ENCODE assay signal across 10 mouse cellular contexts in the genomic region with DNA sequence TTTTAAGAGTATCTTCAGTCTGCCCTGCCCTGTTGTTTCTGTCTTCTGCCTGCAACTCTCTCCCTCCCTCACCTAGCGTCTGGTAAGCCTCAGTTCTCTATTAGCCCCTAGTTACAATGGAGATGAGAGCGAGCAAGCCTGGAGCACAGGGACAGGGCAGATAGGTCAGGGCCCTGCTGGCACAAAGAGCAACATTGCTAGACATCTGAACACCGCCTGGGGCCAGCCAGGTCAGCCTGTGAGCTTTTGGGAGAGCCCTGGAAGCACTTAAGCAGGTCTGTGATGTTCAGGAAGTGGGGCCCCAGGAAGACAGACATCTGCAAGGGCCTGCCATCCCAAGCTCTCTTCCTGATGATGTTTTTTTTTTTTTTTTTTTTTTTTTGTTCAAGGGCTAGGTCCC. TPM values are rescaled to one million over a fixed set of nuclear protein-coding genes. Genes with fewer than 3 reads are reported as not detected.
DNase-seq lines count a peak whose midpoint lies in the region; ATAC-seq lines count a peak whose summit lies in the region.
"Had no signal": no experiment of that assay in that cellular context is flagged by ENCODE, and none has a peak within 500 bp of the region (broad histone marks: within the 10 kb centered on the region; RNA-seq: fewer than 3 reads in every experiment).

No protein-coding gene starts in this region.

- no peak overlapping the region for H3K4me2 ChIP-seq in heart, embryonic 14.5 days (ENCODE audit: low read length)
- peak overlapping the region; percentile 53; the same call in 1 of the 2 replicates for H3K4me2 ChIP-seq in liver, embryonic 11.5 days
- H3K4me2 ChIP-seq in liver, embryonic 15.5 days, result peak overlapping the region; percentile 12; the same call in 1 of the 2 replicates
- H3K4me2 ChIP-seq: limb, embryonic 15.5 days had no signal

- 30% methylated on average over 3 of the region's 3 CpGs for WGBS in heart, embryonic 14.5 days
- 46% methylated on average over 3 of the region's 3 CpGs for WGBS in liver, embryonic 11.5 days
- WGBS in embryonic facial prominence, embryonic 10.5 days, result 14% methylated on average over 3 of the region's 3 CpGs
- 62% methylated on average over 3 of the region's 3 CpGs for WGBS in liver, embryonic 15.5 days (ENCODE audit: insufficient replicate concordance)

- H3K36me3 ChIP-seq in heart, embryonic 14.5 days (ENCODE audit: control insufficient read depth, insufficient read depth, low read length), result peaks cover 40% of the 10 kb centered on the region
- H3K36me3 ChIP-seq in liver, embryonic 11.5 days (ENCODE audit: control insufficient read depth, insufficient read depth, low read length), result peaks cover 21% of the 10 kb centered on the region
- H3K36me3 ChIP-seq in embryonic facial prominence, embryonic 10.5 days (replicated peaks), result peaks cover 52% of the 10 kb centered on the region
- peaks cover 38% of the 10 kb centered on the region for H3K36me3 ChIP-seq in liver, embryonic 15.5 days (replicated peaks)

- no peak overlapping the region for H3K27ac ChIP-seq in heart, embryonic 14.5 days (replicated peaks in 1 of 2; ENCODE audit: control insufficient read depth in 1 of 2, insufficient read depth in 1 of 2, low read depth in 2 of 2, low read length in 2 of 2)
- no peak overlapping the region for H3K27ac ChIP-seq in liver, embryonic 11.5 days (ENCODE audit: low read depth, low read length)
- H3K27ac ChIP-seq in embryonic facial prominence, embryonic 10.5 days (replicated peaks), result peak overlapping the region; percentile 55
- H3K27ac ChIP-seq in liver, embryonic 15.5 days (replicated peaks), result peak overlapping the region; percentile 38; the same call in 1 of the 2 replicates
- H3K27ac ChIP-seq: limb, embryonic 15.5 days had no signal

- no peak for ATAC-seq in heart, embryonic 14.5 days (ENCODE audit: insufficient number of reproducible peaks, insufficient read depth, low FRiP score, low read depth)
- no peak for ATAC-seq in liver, embryonic 11.5 days (replicated peaks; ENCODE audit: low FRiP score)
- no peak for ATAC-seq in liver, embryonic 15.5 days (ENCODE audit: insufficient read depth)
- ATAC-seq: inflammation-experienced regulatory T-cells, adult 6 months had no signal

- peak overlapping the region; percentile 31; the same call in 1 of the 2 replicates for H3K9ac ChIP-seq in heart, embryonic 14.5 days (ENCODE audit: low read length)
- H3K9ac ChIP-seq in liver, embryonic 11.5 days (ENCODE audit: low read depth, low read length), result peak overlapping the region; percentile 21; the same call in 1 of the 2 replicates
- no peak overlapping the region for H3K9ac ChIP-seq in liver, embryonic 15.5 days
- H3K9ac ChIP-seq: limb, embryonic 15.5 days had no signal

- no peak for DNase-seq in heart, adult 9 months (ENCODE audit: low spot score in 2 of 2)
- no peak for DNase-seq in liver, embryonic 11.5 days (ENCODE audit: low spot score)
- no peak for DNase-seq in liver
- DNase-seq in embryonic facial prominence, embryonic 10.5 days (ENCODE audit: low spot score), result peak; percentile 67
- DNase-seq in thymus, postnatal 36 days, result no peak
- DNase-seq: thymus, adult 2 months had no signal

- H3K9me3 ChIP-seq in heart, embryonic 14.5 days (ENCODE audit: control insufficient read depth, low read length), result no peaks in the 10 kb centered on the region
- no peaks in the 10 kb centered on the region for H3K9me3 ChIP-seq in liver, embryonic 11.5 days (ENCODE audit: control insufficient read depth, low read length)
- no peaks in the 10 kb centered on the region for H3K9me3 ChIP-seq in embryonic facial prominence, embryonic 10.5 days
- H3K9me3 ChIP-seq in liver, embryonic 15.5 days (replicated peaks), result no peaks in the 10 kb centered on the region
- H3K9me3 ChIP-seq: limb, embryonic 15.5 days had no signal

- no peaks in the 10 kb centered on the region for H3K27me3 ChIP-seq in heart, embryonic 14.5 days (ENCODE audit: control insufficient read depth, insufficient read depth, low read length)
- no peaks in the 10 kb centered on the region for H3K27me3 ChIP-seq in liver, embryonic 11.5 days (replicated peaks; ENCODE audit: control insufficient read depth, insufficient read depth, low read length)
- H3K27me3 ChIP-seq in embryonic facial prominence, embryonic 10.5 days (replicated peaks; ENCODE audit: low read depth, poor library complexity, severe bottlenecking), result no peaks in the 10 kb centered on the region
- no peaks in the 10 kb centered on the region for H3K27me3 ChIP-seq in liver, embryonic 15.5 days
- H3K27me3 ChIP-seq: limb, embryonic 15.5 days had no signal

- H3K4me3 ChIP-seq in heart, embryonic 14.5 days (ENCODE audit: control insufficient read depth in 1 of 2, insufficient read depth in 1 of 2, low read depth in 1 of 2, low read length in 2 of 2), result no peak overlapping the region
- H3K4me3 ChIP-seq in liver, embryonic 11.5 days (ENCODE audit: low read depth, low read length), result peak overlapping the region; percentile 5; the same call in 1 of the 2 replicates
- peak overlapping the region; percentile 8; the same call in 1 of the 2 replicates for H3K4me3 ChIP-seq in embryonic facial prominence, embryonic 10.5 days
- no peak overlapping the region for H3K4me3 ChIP-seq in liver, embryonic 15.5 days (replicated peaks)
- H3K4me3 ChIP-seq: limb, embryonic 15.5 days had no signal

- peaks cover 29 to 73% of the 10 kb centered on the region in 2 experiments for H3K4me1 ChIP-seq in heart, embryonic 14.5 days (ENCODE audit: control insufficient read depth in 2 of 2, insufficient read depth in 2 of 2, low read length in 2 of 2)
- peaks cover 59% of the 10 kb centered on the region for H3K4me1 ChIP-seq in liver, embryonic 11.5 days (replicated peaks; ENCODE audit: control insufficient read depth, insufficient read depth, low read length)
- peaks cover 61% of the 10 kb centered on the region for H3K4me1 ChIP-seq in embryonic facial prominence, embryonic 10.5 days
- H3K4me1 ChIP-seq in liver, embryonic 15.5 days (replicated peaks), result peaks cover 62% of the 10 kb centered on the region

RNA-seq across cellular contexts. Expression of gene Fkrp, which starts 4.6 kb away (rescaled TPM):
- polyA plus RNA-seq in heart, embryonic 14.5 days (2014; fragmentation: Nextera tagmentation; extraction: Ambion mirVana), result 30.3 and 30.9 TPM in 2 replicates
- polyA plus RNA-seq in liver, embryonic 11.5 days (2014; fragmentation: Nextera tagmentation; extraction: Ambion mirVana), result 20.3 and 22.9 TPM in 2 replicates
- polyA plus RNA-seq in embryonic facial prominence, embryonic 10.5 days (2016; fragmentation: Nextera tagmentation; extraction: Ambion mirVana), result 26.1 and 28.5 TPM in 2 replicates
- polyA plus RNA-seq in liver, embryonic 15.5 days (2015; fragmentation: Nextera tagmentation; extraction: Ambion mirVana), result 8.2 and 9.0 TPM in 2 replicates

RNA-seq across cellular contexts. Expression of gene Strn4, which starts 5.4 kb away (rescaled TPM):
- polyA plus RNA-seq in heart, embryonic 14.5 days (2014; fragmentation: Nextera tagmentation; extraction: Ambion mirVana), result 90.9 and 91.4 TPM in 2 replicates
- 74.8 and 80.9 TPM in 2 replicates for polyA plus RNA-seq in liver, embryonic 11.5 days (2014; fragmentation: Nextera tagmentation; extraction: Ambion mirVana)
- polyA plus RNA-seq in embryonic facial prominence, embryonic 10.5 days (2016; fragmentation: Nextera tagmentation; extraction: Ambion mirVana), result 129 and 131 TPM in 2 replicates
- 30.9 and 37.8 TPM in 2 replicates for polyA plus RNA-seq in liver, embryonic 15.5 days (2015; fragmentation: Nextera tagmentation; extraction: Ambion mirVana)

RNA-seq across cellular contexts. Expression of gene Prkd2, which starts 21.6 kb away (rescaled TPM):
- 11.2 and 12.5 TPM in 2 replicates for polyA plus RNA-seq in heart, embryonic 14.5 days (2014; fragmentation: Nextera tagmentation; extraction: Ambion mirVana)
- polyA plus RNA-seq in liver, embryonic 11.5 days (2014; fragmentation: Nextera tagmentation; extraction: Ambion mirVana), result 7.6 and 8.4 TPM in 2 replicates
- 12.9 and 13.1 TPM in 2 replicates for polyA plus RNA-seq in embryonic facial prominence, embryonic 10.5 days (2016; fragmentation: Nextera tagmentation; extraction: Ambion mirVana)
- polyA plus RNA-seq in liver, embryonic 15.5 days (2015; fragmentation: Nextera tagmentation; extraction: Ambion mirVana), result 3.2 and 3.8 TPM in 2 replicates

RNA-seq across cellular contexts. Expression of gene Slc1a5, which starts 40.0 kb away (rescaled TPM):
- 27.7 and 30.3 TPM in 2 replicates for polyA plus RNA-seq in heart, embryonic 14.5 days (2014; fragmentation: Nextera tagmentation; extraction: Ambion mirVana)
- 58.4 and 67.9 TPM in 2 replicates for polyA plus RNA-seq in liver, embryonic 11.5 days (2014; fragmentation: Nextera tagmentation; extraction: Ambion mirVana)
- polyA plus RNA-seq in embryonic facial prominence, embryonic 10.5 days (2016; fragmentation: Nextera tagmentation; extraction: Ambion mirVana), result 37.3 and 40.5 TPM in 2 replicates
- 120 and 144 TPM in 2 replicates for polyA plus RNA-seq in liver, embryonic 15.5 days (2015; fragmentation: Nextera tagmentation; extraction: Ambion mirVana)

RNA-seq across cellular contexts. Expression of gene Dact3, which starts 54.0 kb away (rescaled TPM):
- polyA plus RNA-seq in heart, embryonic 14.5 days (2014; fragmentation: Nextera tagmentation; extraction: Ambion mirVana), result 13.2 and 13.8 TPM in 2 replicates
- 2.5 and 2.6 TPM in 2 replicates for polyA plus RNA-seq in liver, embryonic 11.5 days (2014; fragmentation: Nextera tagmentation; extraction: Ambion mirVana)
- polyA plus RNA-seq in embryonic facial prominence, embryonic 10.5 days (2016; fragmentation: Nextera tagmentation; extraction: Ambion mirVana), result 5.5 and 6.0 TPM in 2 replicates
- polyA plus RNA-seq in liver, embryonic 15.5 days (2015; fragmentation: Nextera tagmentation; extraction: Ambion mirVana), result 0.14 and 0.17 TPM in 2 replicates
- polyA plus RNA-seq: inflammation-experienced regulatory T-cells, adult 6 months had no signal

Comparison
In these comparisons a context has a peak if more than half of its experiments do, and no peak if none do; other contexts are left out.
1. H3K27ac ChIP-seq: peak in embryonic facial prominence, embryonic 10.5 days (single experiment) and liver, embryonic 15.5 days (single experiment); none in heart, embryonic 14.5 days (0 of 2) and liver, embryonic 11.5 days (single experiment).
2. H3K4me3 ChIP-seq: peak in liver, embryonic 11.5 days (single experiment) and embryonic facial prominence, embryonic 10.5 days (single experiment); none in heart, embryonic 14.5 days (0 of 2) and liver, embryonic 15.5 days (single experiment).